Mouse (Mus musculus): ENCODE results near the gene Ube2d3. TPM values are rescaled to one million over a fixed set of nuclear protein-coding genes. Genes with fewer than 3 reads are reported as not detected.

Ube2d3 gene
- 413 and 545 TPM in 2 replicates for polyA plus RNA-seq (2012; ENCODE audit: low replicate concordance)

GRCm38 (mm10) chr3:135437758-135438495, at the start of gene Ube2d3:
Gene Ube2d3 (plus strand): TSS chr3:135438149.

GRCm38 (mm10) chr3:135423608-135424212, 14.2 kb upstream of the Ube2d3 start, which contains the start of gene Cisd2:
Gene Cisd2 (minus strand): TSS chr3:135423925.

GRCm38 (mm10) chr3:135485128-135485899, 47.4 kb downstream of the Ube2d3 start, which contains the start of gene Manba:
Gene Manba (plus strand): TSS chr3:135485611.

Other genes starting within 250 kb of the Ube2d3 start
- gene Cenpe, start 225.6 kb upstream of the Ube2d3 start, polyA plus RNA-seq (2012; ENCODE audit: low replicate concordance), result 0.26 and 1.7 TPM in 2 replicates
- gene Bdh2, start 156.9 kb upstream of the Ube2d3 start, polyA plus RNA-seq (2012; ENCODE audit: low replicate concordance), result not detected in 2 replicates
- gene Slc9b2, start 130.4 kb upstream of the Ube2d3 start, polyA plus RNA-seq (2012; ENCODE audit: low replicate concordance), result 0.07 TPM in 1 of 2 replicates, not detected in the other
- 0.15 TPM in 1 of 2 replicates, not detected in the other for gene Slc9b1, start 90.1 kb upstream of the Ube2d3 start, polyA plus RNA-seq (2012; ENCODE audit: low replicate concordance)
- gene Cisd2, start 14.2 kb upstream of the Ube2d3 start, polyA plus RNA-seq (2012; ENCODE audit: low replicate concordance), result 18.0 and 29.4 TPM in 2 replicates
- gene Manba, start 47.5 kb downstream of the Ube2d3 start, polyA plus RNA-seq (2012; ENCODE audit: low replicate concordance), result 5.6 and 9.2 TPM in 2 replicates

All from hematopoietic multipotent progenitor cell, adult 10-12 weeks (in vitro differentiated cells).